Mouse (Mus musculus) heart, postnatal 0 days (tissue): ENCODE results near the gene Olfr1290. TPM values are rescaled to one million over a fixed set of nuclear protein-coding genes. Genes with fewer than 3 reads are reported as not detected.

Experiments used
- ATAC-seq: fragments of 200-750 bp; cut with Nextera tagmentation; 2 replicates; pipeline ENCODE4 v1.8.0; 2017; ENCODE audit warnings: low read depth, moderate number of reproducible peaks, moderate library complexity; ENCODE audit not compliant: insufficient read depth
- DNase-seq: peaks from one replicate; pipeline ENCODE4 v3.0.0-alpha.2; 2016; ENCODE audit warnings: low spot score
- H3K27ac ChIP-seq: fragments of 300-500 bp; sonication (generic); 2 replicates; pipeline ENCODE4 v1.5.1; 2014; ENCODE audit warnings: low read depth, mild to moderate bottlenecking
- H3K27me3 ChIP-seq: fragments of 300-500 bp; sonication (generic); 2 replicates; pipeline ENCODE4 v1.6.1; 2014; ENCODE audit warnings: low read length, mixed read lengths; ENCODE audit not compliant: control insufficient read depth, insufficient read depth
- H3K36me3 ChIP-seq: fragments of 300-500 bp; sonication (generic); replicated peaks from 2 replicates; pipeline ENCODE4 v1.6.1; 2014; ENCODE audit warnings: low read length, mixed read lengths; ENCODE audit not compliant: control insufficient read depth, insufficient read depth
- H3K4me1 ChIP-seq: fragments of 300-500 bp; sonication (generic); 2 replicates; pipeline ENCODE4 v1.6.1; 2014; ENCODE audit warnings: antibody characterized with exemption; ENCODE audit not compliant: control insufficient read depth, insufficient read depth
- H3K4me2 ChIP-seq: fragments of 300-500 bp; sonication (generic); 2 replicates; pipeline ENCODE4 v1.6.1; 2014; ENCODE audit warnings: low read depth, mild to moderate bottlenecking, low read length, moderate library complexity
- H3K4me3 ChIP-seq: fragments of 300-500 bp; sonication (generic); 2 replicates; pipeline ENCODE4 v1.5.1; 2014; ENCODE audit warnings: low read depth, low read length
- H3K9ac ChIP-seq: fragments of 300-500 bp; sonication (generic); replicated peaks from 2 replicates; pipeline ENCODE4 v1.6.1; 2014; ENCODE audit warnings: low read depth, low read length, mixed read lengths
- H3K9me3 ChIP-seq: fragments of 300-500 bp; sonication (generic); replicated peaks from 2 replicates; pipeline ENCODE4 v1.6.1; 2016; ENCODE audit warnings: low read length; ENCODE audit not compliant: control insufficient read depth
- CTCF ChIP-seq: IDR thresholded peaks from 2 replicates; pipeline ENCODE4 v1.5.1; 2016; ENCODE audit warnings: antibody characterized with exemption, control low read depth, low read depth
- EP300 ChIP-seq: IDR thresholded peaks from 2 replicates; pipeline ENCODE4 v1.6.1; 2016; ENCODE audit warnings: antibody characterized with exemption, low read depth
- WGBS: fragments of 180-500 bp; shearing (Covaris S2); extraction: QIAGEN DNeasy Blood & Tissue Kit; methylation state at CpG from one replicate; pipeline ENCODE4 v1.1.7; 2014; 5-methylcytosine and 5-hydroxymethylcytosine counted together
- polyA plus RNA-seq: library from polyadenylated mRNA; unstranded; fragments of >200 nt; fragmentation: Nextera tagmentation; extraction: Ambion mirVana; gene quantifications from 2 replicates; pipeline ENCODE4 v1.2.1, GENCODE M21; 2015
- total RNA-seq: library from RNA; depleted of rRNA; stranded (reverse); fragments of >200 nt; gene quantifications from 2 replicates; pipeline ENCODE4 v1.2.3, GENCODE M21; 2014; ENCODE audit warnings: low replicate concordance; rRNA removed

The Olfr1290 gene
- not detected in 2 replicates for total RNA-seq
- polyA plus RNA-seq, result not detected in 2 replicates

DNA sequence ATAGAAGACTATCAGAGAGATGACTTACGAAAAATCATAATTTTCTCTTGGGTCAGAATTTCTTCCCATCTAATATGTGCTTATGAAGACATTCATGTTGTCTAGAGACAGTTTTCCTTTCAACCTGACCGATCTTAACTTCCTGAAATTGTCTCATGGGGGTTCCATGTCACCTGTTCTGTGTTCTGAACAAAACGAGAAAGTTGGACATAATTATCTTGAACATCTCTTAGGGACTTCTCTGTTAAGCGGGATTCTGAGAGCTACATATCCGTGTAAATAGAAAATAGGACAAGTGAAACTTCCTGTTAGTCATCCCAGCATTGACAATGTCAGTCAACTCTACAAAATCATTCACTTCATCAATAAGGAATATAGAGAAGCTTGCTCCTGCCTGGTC, at the start of gene Olfr1290:
TSS of gene Olfr1290 (minus strand) at position 101 of the 400 bp plus-strand sequence.
- no peaks in the 10 kb centered on the region for H3K27me3 ChIP-seq
- no peak within 1 kb of the TSS for H3K9ac ChIP-seq
- no peak within 1 kb of the TSS for H3K4me2 ChIP-seq
- DNase-seq (no peak), ATAC-seq (no peak)
- H3K4me1 ChIP-seq, result no peaks in the 10 kb centered on the region
- no peak within 1 kb of the TSS for H3K4me3 ChIP-seq
- TF ChIP-seq EP300 (no peak), CTCF (no peak)
- no peaks in the 10 kb centered on the region for H3K9me3 ChIP-seq
- no peaks in the 10 kb centered on the region for H3K36me3 ChIP-seq
- WGBS, result 60% methylated on average over 5 of the region's 5 CpGs
- H3K27ac ChIP-seq, result no peak within 1 kb of the TSS

- Histone ChIP-seq H3K9me3 (no peaks in the 10 kb centered on the region), H3K4me1 (no peaks in the 10 kb centered on the region), H3K27me3 (no peaks in the 10 kb centered on the region), H3K9ac (no peak within 1 kb of the TSS), H3K4me3 (no peak within 1 kb of the TSS), H3K36me3 (no peaks in the 10 kb centered on the region), H3K27ac (no peak within 1 kb of the TSS), H3K4me2 (no peak within 1 kb of the TSS)
- ATAC-seq, result no peak
- TF ChIP-seq EP300 (no peak), CTCF (no peak)
- 41% methylated on average over 1 of the region's 1 CpGs for WGBS
- DNase-seq, result no peak
Observed at GRCm38 (mm10) chr2:111540191-111540590, 46.6 kb upstream of the Olfr1290 start, which contains the start of gene Olfr1294. Gene Olfr1294 (minus strand): TSS chr2:111540291.

DNA sequence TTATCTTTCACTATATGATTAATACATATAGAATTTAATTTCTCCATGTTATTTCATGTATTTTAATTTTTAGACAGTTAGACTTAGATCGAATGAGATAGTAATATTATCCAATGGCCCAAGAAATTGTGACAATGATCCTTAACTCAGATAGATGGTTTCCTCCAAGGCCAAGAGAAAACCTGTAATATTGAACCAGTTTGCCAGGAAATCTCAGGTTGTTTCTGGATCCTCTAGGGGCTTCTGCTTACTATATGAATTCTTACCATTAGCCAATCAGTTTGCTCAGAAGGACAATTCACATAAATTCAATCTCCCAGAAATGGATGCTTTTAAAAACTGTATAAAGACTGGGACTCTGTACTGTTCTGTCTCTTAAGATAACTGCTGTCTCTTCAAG, 31.3 kb upstream of the Olfr1290 start, which contains the start of gene Olfr1293-ps:
TSS of gene Olfr1293-ps (plus strand) at position 301 of the 400 bp plus-strand sequence.
- TF ChIP-seq CTCF (no peak), EP300 (no peak)
- Histone ChIP-seq H3K27me3 (no peaks in the 10 kb centered on the region), H3K4me2 (no peak within 1 kb of the TSS), H3K9ac (no peak within 1 kb of the TSS), H3K4me1 (no peaks in the 10 kb centered on the region), H3K9me3 (0 out of 2 replicates have a peak, but pooled peaks cover 7% of the 10 kb centered on the region), H3K27ac (no peak within 1 kb of the TSS), H3K36me3 (no peaks in the 10 kb centered on the region), H3K4me3 (no peak within 1 kb of the TSS)
- WGBS, result 72% methylated on average over 1 of the region's 1 CpGs
- DNase-seq, result no peak
- ATAC-seq, result no peak

DNA sequence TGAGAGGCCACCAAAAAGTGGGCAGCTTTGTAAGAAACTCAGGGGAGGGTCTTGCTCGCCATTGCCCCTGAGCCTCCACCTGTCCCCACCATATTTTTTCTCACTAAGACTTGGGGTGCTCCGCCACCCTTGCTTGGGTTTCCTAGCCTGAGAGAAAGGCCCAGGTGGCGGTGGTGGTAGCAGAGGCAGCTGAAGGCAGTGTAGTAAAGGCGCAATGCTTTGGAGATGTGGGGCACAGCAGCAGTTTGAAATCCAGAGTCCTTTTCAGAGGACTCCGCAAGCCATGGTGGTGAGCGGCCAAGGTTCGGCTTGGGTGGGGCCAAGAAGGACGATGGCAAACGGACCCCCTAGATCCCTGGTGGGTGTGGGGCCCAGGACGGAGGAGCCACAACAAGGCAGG, 23.8 kb upstream of the Olfr1290 start:
- Histone ChIP-seq H3K4me1 (no peaks in the 10 kb centered on the region), H3K4me2 (no peak overlapping the region), H3K27ac (no peak overlapping the region), H3K4me3 (no peak overlapping the region), H3K27me3 (no peaks in the 10 kb centered on the region), H3K9me3 (0 out of 2 replicates have a peak, but pooled peaks cover 4% of the 10 kb centered on the region), H3K36me3 (no peaks in the 10 kb centered on the region), H3K9ac (no peak overlapping the region)
- TF ChIP-seq CTCF (no peak), EP300 (no peak)
- no peak for DNase-seq
- WGBS, result 84% methylated on average over 10 of the region's 10 CpGs
- ATAC-seq, result no peak

GRCm38 (mm10) chr2:111496880-111497279, 3.3 kb upstream of the Olfr1290 start, which contains the start of gene Olfr1291-ps1:
Gene Olfr1291-ps1 (plus strand): TSS chr2:111497180.
- no peaks in the 10 kb centered on the region for H3K4me1 ChIP-seq
- no peaks in the 10 kb centered on the region for H3K9me3 ChIP-seq
- H3K9ac ChIP-seq, result no peak within 1 kb of the TSS
- no peak within 1 kb of the TSS for H3K4me2 ChIP-seq
- WGBS, result 84% methylated on average over 3 of the region's 3 CpGs
- ATAC-seq, result no peak
- H3K36me3 ChIP-seq, result no peaks in the 10 kb centered on the region
- no peak for DNase-seq
- TF ChIP-seq EP300, result no peak
- TF ChIP-seq CTCF, result no peak
- H3K4me3 ChIP-seq, result no peak within 1 kb of the TSS
- H3K27ac ChIP-seq, result no peak within 1 kb of the TSS
- H3K27me3 ChIP-seq, result no peaks in the 10 kb centered on the region

DNA sequence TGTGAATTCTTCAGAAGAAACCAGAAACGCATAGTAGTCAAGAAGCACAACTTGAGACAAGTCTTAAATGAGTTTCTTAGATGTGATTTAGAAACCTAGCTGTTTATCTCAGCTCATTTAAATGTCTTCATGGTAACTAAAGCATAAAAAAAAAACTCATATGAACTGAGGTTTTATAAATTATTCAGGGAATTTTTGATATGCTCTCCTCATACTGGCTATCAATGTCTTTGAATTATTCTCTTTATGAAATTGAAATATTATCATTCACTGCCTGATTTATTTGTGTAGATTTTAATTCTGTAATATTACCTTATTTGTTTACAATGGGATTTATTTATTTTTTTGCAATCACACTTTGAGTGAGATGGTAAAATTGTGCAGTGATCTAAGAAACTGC, 13.1 kb downstream of the Olfr1290 start, which contains the start of gene Olfr1289:
TSS of gene Olfr1289 (plus strand) at position 301 of the 400 bp plus-strand sequence.
- Histone ChIP-seq H3K9ac (no peak within 1 kb of the TSS), H3K4me2 (no peak within 1 kb of the TSS), H3K36me3 (no peaks in the 10 kb centered on the region), H3K4me1 (no peaks in the 10 kb centered on the region), H3K27me3 (no peaks in the 10 kb centered on the region), H3K27ac (no peak within 1 kb of the TSS), H3K4me3 (no peak within 1 kb of the TSS), H3K9me3 (no peaks in the 10 kb centered on the region)
- DNase-seq, result no peak
- no peak for ATAC-seq
- WGBS, result 73% methylated on average over 1 of the region's 1 CpGs
- TF ChIP-seq EP300, result no peak
